Mouse (Mus musculus): ENCODE measurements around the gene Scn4a. TPM values are rescaled to one million over a fixed set of nuclear protein-coding genes. Genes with fewer than 3 reads are reported as not detected.

Scn4a gene
- polyA plus RNA-seq, 1 experiment from 2014 or later = 0.23 TPM

DNA sequence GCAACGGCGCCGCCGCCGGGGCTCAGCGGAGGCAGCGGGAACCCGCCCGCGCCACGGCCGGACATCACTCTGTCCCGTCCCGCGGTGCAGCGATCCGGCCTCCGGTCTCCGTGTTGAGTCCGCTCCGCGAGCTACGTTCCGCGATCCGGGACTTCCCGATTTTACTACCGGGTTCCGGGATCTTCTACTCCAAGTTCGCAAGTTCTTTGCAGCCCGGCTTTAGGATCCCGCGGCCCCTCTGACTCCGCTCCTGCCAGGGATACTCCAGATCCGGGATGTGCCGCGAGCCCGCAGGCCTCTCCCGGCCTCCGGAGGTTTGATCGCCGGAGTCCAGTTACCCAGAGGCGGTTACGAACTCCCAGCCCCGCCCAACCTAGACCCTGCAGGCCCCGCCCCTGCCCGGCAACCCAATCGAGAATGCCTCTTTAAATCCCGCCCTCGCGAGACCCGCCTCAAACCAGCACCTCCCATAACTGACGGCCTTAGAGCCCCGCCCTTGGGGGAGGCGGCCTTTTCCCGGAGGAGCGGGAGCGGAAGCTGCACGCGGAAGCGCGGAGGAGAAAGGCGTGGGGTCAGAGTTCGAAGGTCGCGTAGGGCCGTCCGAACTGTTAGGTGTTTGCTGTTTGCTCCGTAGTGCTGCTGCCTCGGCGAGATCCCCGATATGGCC is 80.3 kb downstream of the Scn4a start, which contains the start of gene Smarcd2:
TSS of gene Smarcd2 (minus strand) at position 329 of the 667 bp plus-strand sequence.
- Histone ChIP-seq H3K27me3 (ENCODE audit: control insufficient read depth, insufficient read depth, low read length) (no peaks in the 10 kb centered on the region), H3K4me2 (ENCODE audit: low read depth, severe bottlenecking) (peak within 1 kb of the TSS; percentile 63), H3K4me3 (ENCODE audit: low read depth, low read length) (peak within 1 kb of the TSS; percentile 99), H3K9me3 (ENCODE audit: control insufficient read depth, low read length) (no peaks in the 10 kb centered on the region), H3K9ac (ENCODE audit: low read length) (peak within 1 kb of the TSS; percentile 96), H3K36me3 (ENCODE audit: control insufficient read depth, insufficient read depth, low read length) (no peaks in the 10 kb centered on the region), H3K27ac (replicated peaks; ENCODE audit: low read depth, low read length) (peak within 1 kb of the TSS; percentile 92), H3K4me1 (ENCODE audit: control insufficient read depth, insufficient read depth, low read length) (peaks cover 32% of the 10 kb centered on the region)
- DNase-seq (ENCODE audit: low spot score) (peak; percentile 100), ATAC-seq (ENCODE audit: insufficient number of reproducible peaks, low FRiP score, low TSS enrichment, low read depth) (peak; percentile 91)
- WGBS = under 1% methylated on average over 72 of the region's 72 CpGs

DNA sequence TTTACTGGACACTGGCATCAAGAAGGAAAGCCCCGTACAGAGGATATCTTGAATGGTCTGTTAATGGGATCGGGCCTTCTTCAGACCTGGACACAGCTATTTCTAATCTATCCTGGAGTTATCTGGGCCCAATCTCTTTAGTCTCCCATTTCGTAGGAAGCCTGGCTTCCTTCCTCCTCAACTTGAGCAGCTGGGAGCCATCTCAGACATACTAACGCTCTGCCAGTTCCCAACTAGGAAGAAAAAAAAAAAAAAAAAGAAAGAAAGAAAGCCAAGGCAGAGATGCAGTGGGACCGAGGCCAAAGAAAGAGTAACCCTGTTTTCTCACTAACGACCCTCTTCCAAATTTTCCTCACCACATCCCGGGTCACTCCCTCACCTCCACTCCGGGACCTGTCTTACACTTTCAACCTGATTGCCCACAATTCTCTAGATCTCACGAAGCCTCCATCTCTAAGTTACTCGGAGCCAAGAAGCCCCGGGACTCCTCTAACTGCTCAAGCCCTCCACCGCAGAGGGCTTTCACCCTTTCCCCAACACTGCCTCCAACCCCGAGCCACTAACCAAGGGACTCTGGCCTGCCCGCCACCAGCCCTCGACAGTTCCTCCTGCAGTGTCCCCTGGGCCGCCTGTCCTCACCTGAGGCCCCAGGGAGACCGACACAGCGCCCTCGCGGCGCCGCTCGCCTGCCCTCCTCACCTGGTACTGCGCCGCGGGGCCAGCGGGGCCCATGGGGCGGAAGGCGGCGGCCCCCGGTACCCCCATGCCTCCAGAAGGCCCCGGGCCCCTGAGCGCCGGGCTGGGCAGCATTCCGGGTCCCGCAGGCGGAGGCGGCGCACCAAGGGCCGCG is 81.1 kb downstream of the Scn4a start:
- ATAC-seq (ENCODE audit: insufficient number of reproducible peaks, low FRiP score, low TSS enrichment, low read depth) = no peak
- Histone ChIP-seq H3K27ac (replicated peaks; ENCODE audit: low read depth, low read length) (peak overlapping the region; percentile 92), H3K27me3 (ENCODE audit: control insufficient read depth, insufficient read depth, low read length) (no peaks in the 10 kb centered on the region), H3K36me3 (ENCODE audit: control insufficient read depth, insufficient read depth, low read length) (0 out of 2 replicates have a peak, but pooled peaks cover 2% of the 10 kb centered on the region), H3K4me2 (ENCODE audit: low read depth, severe bottlenecking) (peak overlapping the region; percentile 63), H3K4me3 (ENCODE audit: low read depth, low read length) (peak overlapping the region; percentile 99), H3K9me3 (ENCODE audit: control insufficient read depth, low read length) (no peaks in the 10 kb centered on the region), H3K9ac (ENCODE audit: low read length) (peak overlapping the region; percentile 96), H3K4me1 (ENCODE audit: control insufficient read depth, insufficient read depth, low read length) (peaks cover 39% of the 10 kb centered on the region)
- no peak for DNase-seq (ENCODE audit: low spot score)
- 1% methylated on average over 41 of the region's 41 CpGs for WGBS

DNA sequence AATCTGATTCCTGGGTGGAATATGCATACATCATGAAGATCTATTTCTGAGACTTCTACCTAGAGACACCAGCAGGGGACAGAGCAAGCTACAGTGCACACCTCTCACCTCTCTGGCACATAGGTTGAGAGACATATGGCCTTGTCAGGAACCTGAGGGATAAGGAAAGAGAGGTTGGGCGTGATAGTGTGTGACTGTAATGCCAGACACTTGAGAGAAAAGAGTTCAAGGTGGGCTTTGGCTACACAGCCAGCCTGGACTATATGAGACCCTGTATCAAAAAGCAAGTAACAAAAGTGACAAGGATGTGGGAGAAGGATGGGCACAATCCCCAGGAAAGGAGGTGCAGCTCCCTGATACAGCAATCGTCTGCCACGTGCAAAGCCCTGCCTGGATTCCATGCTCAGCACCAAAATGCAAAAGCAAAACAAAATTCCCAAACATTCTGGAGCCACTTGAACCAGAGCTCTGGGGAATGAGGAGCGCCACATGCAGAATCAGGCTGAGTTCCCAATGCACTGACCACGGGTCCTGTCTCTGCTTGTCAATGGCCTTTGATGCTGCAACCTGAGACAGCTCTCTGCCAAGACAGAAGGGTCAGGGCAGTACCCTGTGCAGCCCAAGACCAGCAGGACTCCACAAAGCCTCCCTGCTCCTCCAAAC is 81.8 kb downstream of the Scn4a start:
- peak; percentile 33 for DNase-seq (ENCODE audit: low spot score)

DNA sequence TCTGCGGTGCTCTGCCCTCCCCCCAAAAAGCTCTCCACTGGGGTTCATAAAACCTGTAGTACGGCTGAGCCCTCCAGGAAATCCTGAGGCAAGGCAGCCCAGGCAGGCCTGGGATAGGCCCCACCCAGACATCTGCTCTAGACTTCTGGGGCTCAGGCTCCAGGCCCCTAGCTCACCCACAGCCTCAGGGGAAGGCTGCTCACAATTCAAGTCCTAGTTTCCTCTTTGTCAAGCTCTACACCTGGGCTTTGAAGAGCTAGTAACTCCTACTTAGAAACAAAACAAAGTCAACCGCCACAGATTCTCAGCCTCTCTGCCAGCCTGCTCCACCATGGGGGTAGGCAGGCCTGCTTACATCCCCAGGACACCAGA is 84.0 kb downstream of the Scn4a start:
- Histone ChIP-seq H3K36me3 (ENCODE audit: control insufficient read depth, insufficient read depth, low read length) (peaks cover 25% of the 10 kb centered on the region), H3K27ac (replicated peaks; ENCODE audit: low read depth, low read length) (peak overlapping the region; percentile 84), H3K4me3 (ENCODE audit: low read depth, low read length) (no peak overlapping the region), H3K9me3 (ENCODE audit: control insufficient read depth, low read length) (no peaks in the 10 kb centered on the region), H3K4me1 (ENCODE audit: control insufficient read depth, insufficient read depth, low read length) (peaks cover 36% of the 10 kb centered on the region), H3K27me3 (ENCODE audit: control insufficient read depth, insufficient read depth, low read length) (no peaks in the 10 kb centered on the region), H3K9ac (ENCODE audit: low read length) (0 out of 2 replicates have a peak overlapping the region, but pooled peaks have one; percentile 32), H3K4me2 (ENCODE audit: low read depth, severe bottlenecking) (peak overlapping the region; percentile 28)
- WGBS = 6% methylated on average over 3 of the region's 3 CpGs
- DNase-seq (ENCODE audit: low spot score) (peak; percentile 65), ATAC-seq (ENCODE audit: insufficient number of reproducible peaks, low FRiP score, low TSS enrichment, low read depth) (no peak)

More for the DNA sequence above, 81.8 kb downstream of the Scn4a start:
- Histone ChIP-seq H3K9ac (ENCODE audit: low read length) (peak overlapping the region; percentile 96), H3K4me3 (ENCODE audit: low read depth, low read length) (peak overlapping the region; percentile 99), H3K27ac (replicated peaks; ENCODE audit: low read depth, low read length) (no peak overlapping the region; the same call in 1 of the 2 replicates), H3K4me1 (ENCODE audit: control insufficient read depth, insufficient read depth, low read length) (peaks cover 40% of the 10 kb centered on the region), H3K4me2 (ENCODE audit: low read depth, severe bottlenecking) (peak overlapping the region; percentile 63), H3K36me3 (ENCODE audit: control insufficient read depth, insufficient read depth, low read length) (peaks cover 5% of the 10 kb centered on the region; the same call in 1 of the 2 replicates), H3K27me3 (ENCODE audit: control insufficient read depth, insufficient read depth, low read length) (no peaks in the 10 kb centered on the region), H3K9me3 (ENCODE audit: control insufficient read depth, low read length) (no peaks in the 10 kb centered on the region)
- 32% methylated on average over 5 of the region's 5 CpGs for WGBS
- no peak for ATAC-seq (ENCODE audit: insufficient number of reproducible peaks, low FRiP score, low TSS enrichment, low read depth)

Other genes starting within 250 kb of the Scn4a start
- 0.64 TPM in 1 of 2 replicates, not detected in the other for gene Gm10840, start 192.4 kb downstream of the Scn4a start, polyA plus RNA-seq (2014; fragmentation: Nextera tagmentation; extraction: Ambion mirVana)
- 516 and 591 TPM in 2 replicates for gene Limd2, start 192.4 kb downstream of the Scn4a start, polyA plus RNA-seq (2014; fragmentation: Nextera tagmentation; extraction: Ambion mirVana)
- 36.7 and 40.0 TPM in 2 replicates for gene Strada, start 151.1 kb downstream of the Scn4a start, polyA plus RNA-seq (2014; fragmentation: Nextera tagmentation; extraction: Ambion mirVana)
- gene Ccdc47, start 136.9 kb downstream of the Scn4a start, polyA plus RNA-seq (2014; fragmentation: Nextera tagmentation; extraction: Ambion mirVana) = 53.5 and 68.1 TPM in 2 replicates
- gene Ddx42, start 136.4 kb downstream of the Scn4a start, polyA plus RNA-seq (2014; fragmentation: Nextera tagmentation; extraction: Ambion mirVana) = 96.6 and 110 TPM in 2 replicates
- 72.6 and 74.9 TPM in 2 replicates for gene Ftsj3, start 97.2 kb downstream of the Scn4a start, polyA plus RNA-seq (2014; fragmentation: Nextera tagmentation; extraction: Ambion mirVana)
- gene Psmc5, start 97.1 kb downstream of the Scn4a start, polyA plus RNA-seq (2014; fragmentation: Nextera tagmentation; extraction: Ambion mirVana) = 380 and 388 TPM in 2 replicates
- gene Smarcd2, start 80.3 kb downstream of the Scn4a start, polyA plus RNA-seq (2014; fragmentation: Nextera tagmentation; extraction: Ambion mirVana) = 82.6 and 84.8 TPM in 2 replicates
- 0.09 and 0.29 TPM in 2 replicates for gene Tcam1, start 76.6 kb downstream of the Scn4a start, polyA plus RNA-seq (2014; fragmentation: Nextera tagmentation; extraction: Ambion mirVana)
- not detected in 2 replicates for gene Gh, start 51.4 kb downstream of the Scn4a start, polyA plus RNA-seq (2014; fragmentation: Nextera tagmentation; extraction: Ambion mirVana)
- 2.1 and 2.3 TPM in 2 replicates for gene Cd79b, start 38.5 kb downstream of the Scn4a start, polyA plus RNA-seq (2014; fragmentation: Nextera tagmentation; extraction: Ambion mirVana)
- not detected in 2 replicates for gene Prr29, start 12.2 kb upstream of the Scn4a start, polyA plus RNA-seq (2014; fragmentation: Nextera tagmentation; extraction: Ambion mirVana)
- 24.5 and 26.8 TPM in 2 replicates for gene Icam2, start 34.8 kb upstream of the Scn4a start, polyA plus RNA-seq (2014; fragmentation: Nextera tagmentation; extraction: Ambion mirVana)
- gene Ern1, start 134.6 kb upstream of the Scn4a start, polyA plus RNA-seq (2014; fragmentation: Nextera tagmentation; extraction: Ambion mirVana) = 6.3 and 6.9 TPM in 2 replicates